Mouse (Mus musculus) megakaryocyte, embryonic 14.5 days (primary cell): ENCODE measurements around the gene Nrm. TPM values are rescaled to one million over a fixed set of nuclear protein-coding genes. Genes with fewer than 3 reads are reported as not detected.
A peak's percentile ranks its signal among the peaks of the same experiment; 100 is the strongest.

Experiments
- H3K27me3 ChIP-seq: replicated peaks from 2 replicates; pipeline ENCODE3; 2012; ENCODE audit warnings: inconsistent platforms
- H3K36me3 ChIP-seq: replicated peaks from 2 replicates; pipeline ENCODE3; 2012; ENCODE audit warnings: low read length, inconsistent platforms, mixed read lengths
- H3K4me1 ChIP-seq: 2 replicates; pipeline ENCODE4 v1.6.1; 2012; ENCODE audit warnings: inconsistent platforms
- H3K4me3 ChIP-seq: replicated peaks from 2 replicates; pipeline ENCODE3; 2012; ENCODE audit warnings: moderate library complexity, mild to moderate bottlenecking, inconsistent platforms
- H3K9me3 ChIP-seq: 2 replicates; pipeline ENCODE4 v1.6.1; 2012; ENCODE audit warnings: inconsistent platforms
- FLI1 ChIP-seq: IDR thresholded peaks from 2 replicates; pipeline ENCODE4 v1.6.1; 2012; ENCODE audit warnings: low read length, inconsistent platforms, mixed read lengths
- GATA1 ChIP-seq: IDR thresholded peaks from 3 replicates; pipeline ENCODE4 v1.6.1; 2012; ENCODE audit warnings: mixed read lengths, low read length, inconsistent platforms, borderline replicate concordance
- polyA plus RNA-seq: library from polyadenylated mRNA; stranded (reverse); fragments of >175 nt; gene quantifications from 2 replicates; pipeline ENCODE4 v1.2.3, GENCODE M21; 2012; ENCODE audit warnings: low replicate concordance; ENCODE audit not compliant: insufficient read depth

The Nrm gene
- polyA plus RNA-seq, 1 experiment = 5.6 TPM

- Histone ChIP-seq H3K4me1 (peaks cover 85% of the 10 kb centered on the region), H3K4me3 (peak overlapping the region; percentile 97), H3K27me3 (peaks cover 19% of the 10 kb centered on the region), H3K9me3 (no peaks in the 10 kb centered on the region), H3K36me3 (peaks cover 5% of the 10 kb centered on the region)
- TF ChIP-seq GATA1 (no peak), FLI1 (no peak)
Measured at GRCm38 (mm10) chr17:35866281-35866831, 5.2 kb downstream of the Nrm start.

DNA sequence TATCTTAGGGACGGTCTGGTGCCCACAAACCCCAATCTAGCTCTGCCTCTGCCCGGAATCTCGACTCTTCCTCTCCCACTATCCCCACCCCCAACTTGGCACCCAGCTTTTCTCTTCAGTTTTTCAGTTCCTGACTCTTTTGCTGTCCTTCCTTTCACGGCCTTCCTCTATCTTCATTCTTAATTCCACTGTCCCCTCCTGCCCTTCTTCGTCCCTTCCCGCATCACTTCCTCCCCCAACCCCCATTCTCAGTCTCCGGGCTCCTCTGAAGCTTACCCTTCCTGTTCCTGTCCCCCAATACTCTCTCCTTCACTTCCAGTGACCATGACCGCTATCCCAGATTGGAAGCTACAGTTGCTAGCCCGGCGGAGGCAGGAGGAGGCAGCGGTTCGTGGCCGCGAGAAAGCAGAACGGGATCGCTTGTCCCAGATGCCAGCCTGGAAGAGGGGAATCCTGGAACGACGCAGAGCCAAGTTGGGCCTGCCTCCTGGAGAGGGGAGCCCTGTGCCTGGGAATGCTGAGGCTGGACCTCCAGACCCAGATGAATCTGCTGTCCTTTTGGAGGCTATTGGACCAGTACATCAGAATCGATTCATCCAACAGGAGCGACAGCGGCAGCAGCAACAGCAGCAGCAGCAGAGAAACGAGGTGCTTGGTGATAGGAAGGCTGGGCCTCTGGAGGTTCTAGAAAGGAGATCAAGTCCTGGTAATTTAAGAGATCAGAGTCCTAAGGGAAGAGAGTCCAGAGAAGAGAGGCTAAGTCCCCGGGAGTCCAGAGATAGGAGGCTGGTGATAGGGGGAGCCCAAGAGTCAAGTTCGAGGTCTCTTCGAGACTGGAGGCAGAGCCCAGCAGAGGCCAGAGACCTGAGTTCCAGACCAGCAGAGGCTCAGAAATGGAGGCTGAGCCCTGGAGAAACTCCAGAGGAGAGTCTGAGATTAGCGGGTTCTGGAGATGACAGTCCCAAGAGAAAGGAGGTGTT lies 6.1 kb downstream of the Nrm start:
- Histone ChIP-seq H3K4me1 (peaks cover 86% of the 10 kb centered on the region), H3K4me3 (peak overlapping the region; percentile 97), H3K27me3 (peaks cover 19% of the 10 kb centered on the region), H3K36me3 (peaks cover 10% of the 10 kb centered on the region), H3K9me3 (no peaks in the 10 kb centered on the region)
- TF ChIP-seq FLI1 (no peak), GATA1 (no peak)

DNA sequence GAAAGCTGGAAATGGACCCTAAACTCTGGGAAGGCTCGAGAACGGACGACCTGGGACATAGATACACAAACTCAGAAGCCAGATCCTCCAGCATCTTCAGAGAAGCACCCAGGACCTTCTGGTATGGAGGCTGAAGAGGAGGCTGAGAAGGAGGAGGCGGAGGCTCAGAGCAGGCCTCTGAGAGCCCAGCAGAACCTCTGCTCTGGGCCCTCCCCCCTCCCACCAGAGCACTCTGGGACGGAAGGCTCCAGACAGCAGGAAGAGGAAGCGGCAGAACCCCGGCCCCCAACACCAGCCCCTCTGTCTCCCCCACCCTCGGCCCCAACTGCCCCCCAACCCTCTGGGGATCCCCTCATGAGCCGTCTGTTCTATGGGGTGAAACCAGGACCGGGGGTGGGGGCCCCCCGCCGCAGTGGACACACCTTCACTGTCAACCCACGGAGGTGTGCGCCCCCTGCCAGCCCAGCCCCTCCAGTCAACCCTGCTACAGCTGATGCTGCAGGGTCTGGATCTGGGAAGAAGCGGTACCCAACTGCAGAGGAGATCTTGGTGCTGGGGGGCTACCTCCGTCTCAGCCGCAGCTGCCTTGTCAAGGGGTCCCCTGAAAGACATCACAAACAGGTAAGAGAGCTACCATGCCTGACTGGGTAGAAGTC lies 7.2 kb downstream of the Nrm start:
- TF ChIP-seq FLI1 (no peak), GATA1 (no peak)
- Histone ChIP-seq H3K4me3 (peak overlapping the region; percentile 97), H3K4me1 (peaks cover 91% of the 10 kb centered on the region), H3K36me3 (peaks cover 20% of the 10 kb centered on the region), H3K9me3 (no peaks in the 10 kb centered on the region), H3K27me3 (peaks cover 14% of the 10 kb centered on the region)

DNA sequence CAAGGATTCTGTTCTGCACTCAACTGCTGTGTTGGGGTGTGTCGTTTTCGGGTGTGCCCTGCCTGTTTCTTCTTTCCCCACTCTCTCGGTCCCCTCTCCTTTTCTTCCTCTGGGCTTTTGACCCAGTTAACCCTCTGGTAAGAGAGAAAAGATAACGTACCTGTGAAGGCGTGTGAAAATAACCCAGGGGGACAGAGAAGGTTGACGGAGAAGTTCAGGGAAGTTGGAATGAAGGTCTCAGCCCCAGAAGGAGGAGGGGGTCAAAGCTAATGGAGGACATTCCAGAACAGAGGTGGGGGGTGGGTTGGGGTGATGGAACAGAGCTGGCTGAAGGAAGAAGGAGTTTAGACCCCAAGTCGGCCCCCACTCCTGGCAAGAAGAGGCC lies 7.8 kb downstream of the Nrm start:
- Histone ChIP-seq H3K4me3 (peak overlapping the region; percentile 97), H3K27me3 (peaks cover 7% of the 10 kb centered on the region), H3K9me3 (no peaks in the 10 kb centered on the region), H3K36me3 (peaks cover 27% of the 10 kb centered on the region), H3K4me1 (peaks cover 93% of the 10 kb centered on the region)
- TF ChIP-seq GATA1 (no peak), FLI1 (no peak)

- peaks cover 32% of the 10 kb centered on the region for H3K36me3 ChIP-seq
- no peak for TF ChIP-seq FLI1
- H3K4me1 ChIP-seq = peaks cover 93% of the 10 kb centered on the region
- H3K27me3 ChIP-seq = peaks cover 2% of the 10 kb centered on the region
- H3K9me3 ChIP-seq = no peaks in the 10 kb centered on the region
- peak overlapping the region; percentile 97 for H3K4me3 ChIP-seq
Measured at GRCm38 (mm10) chr17:35869346-35870067, 8.4 kb downstream of the Nrm start.

DNA sequence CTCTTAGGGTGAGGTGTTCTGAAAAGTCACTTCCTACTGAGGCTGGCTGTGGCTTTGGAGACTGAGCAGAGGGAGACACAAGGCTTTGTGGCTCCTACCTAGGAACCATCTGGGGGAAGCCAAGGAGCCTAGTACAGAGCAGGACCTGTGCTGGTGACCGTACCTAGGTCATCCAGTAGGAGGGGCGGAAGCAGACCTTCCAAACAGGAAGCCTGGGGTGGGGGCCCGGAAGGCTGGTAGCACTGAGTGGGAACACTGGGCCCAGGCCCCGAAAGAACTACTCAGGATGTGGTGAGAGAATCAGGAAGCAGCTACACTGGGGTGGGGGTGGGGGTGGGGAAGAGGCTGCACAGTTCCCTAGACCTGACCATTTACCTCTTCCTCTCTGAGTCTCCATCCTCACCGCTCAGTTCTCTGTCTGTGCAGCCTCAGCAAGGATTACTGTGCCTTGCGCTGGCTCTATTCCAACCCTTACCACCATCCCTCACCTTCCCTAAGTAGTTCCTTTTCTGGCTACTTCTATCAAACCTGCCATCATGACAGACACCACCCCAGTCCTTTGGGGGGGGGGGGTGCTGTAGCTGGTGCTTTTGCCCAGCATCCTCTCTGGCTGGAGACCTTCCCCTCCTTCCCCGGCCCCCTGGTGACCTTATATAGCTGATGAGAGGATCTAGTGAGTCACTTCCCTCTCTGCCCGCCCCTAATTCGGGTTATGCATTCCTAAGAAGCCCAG lies 9.2 kb downstream of the Nrm start:
- Histone ChIP-seq H3K4me1 (peaks cover 90% of the 10 kb centered on the region), H3K9me3 (no peaks in the 10 kb centered on the region), H3K36me3 (peaks cover 40% of the 10 kb centered on the region), H3K4me3 (peak overlapping the region; percentile 97), H3K27me3 (no peaks in the 10 kb centered on the region)
- TF ChIP-seq GATA1 (no peak), FLI1 (peak; percentile 80; the same call in 1 of the 2 replicates)

GRCm38 (mm10) chr17:35870884-35871696 lies 10.0 kb downstream of the Nrm start:
- Histone ChIP-seq H3K4me3 (peak overlapping the region; percentile 97), H3K27me3 (no peaks in the 10 kb centered on the region), H3K36me3 (peaks cover 46% of the 10 kb centered on the region), H3K4me1 (peaks cover 82% of the 10 kb centered on the region), H3K9me3 (no peaks in the 10 kb centered on the region)
- TF ChIP-seq FLI1 (no peak), GATA1 (no peak)

DNA sequence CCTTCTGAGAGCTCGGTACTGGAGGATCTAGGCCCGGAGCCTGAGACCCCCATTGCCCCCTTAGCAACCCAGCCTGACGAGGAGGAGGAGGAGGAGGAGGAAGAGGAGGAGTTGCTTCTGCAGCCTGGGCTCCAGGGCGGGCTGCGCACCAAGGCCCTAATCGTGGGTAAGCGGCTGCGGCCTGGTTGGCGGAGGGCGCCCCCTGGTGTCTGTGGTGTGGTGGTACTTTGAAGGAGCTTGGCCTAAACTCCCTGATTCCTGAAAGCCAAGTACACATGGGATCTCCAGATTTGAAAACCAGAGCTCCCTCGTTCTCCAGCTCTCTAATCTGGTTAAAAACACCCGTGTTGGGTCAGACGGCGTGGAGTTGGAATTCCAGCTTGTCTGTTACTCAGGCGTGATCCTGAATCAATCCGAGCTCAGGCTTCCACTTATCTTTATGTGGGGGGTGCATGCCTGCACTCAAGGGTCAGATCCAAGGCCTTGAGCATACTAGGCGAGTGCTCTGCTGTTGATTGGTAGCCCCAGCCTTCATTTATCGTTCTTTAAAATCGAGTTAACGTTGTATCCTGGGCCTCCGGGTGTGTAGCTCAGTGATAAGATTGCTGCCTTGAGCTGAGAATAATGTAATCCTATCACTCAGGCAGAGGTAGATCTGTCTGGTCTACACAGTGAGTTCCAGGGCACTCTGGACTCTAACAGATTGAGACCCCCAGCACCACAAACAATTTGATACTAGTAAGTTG lies 12.8 kb downstream of the Nrm start:
- H3K4me3 ChIP-seq = peak overlapping the region; percentile 86
- H3K4me1 ChIP-seq = peaks cover 58% of the 10 kb centered on the region

More for the DNA sequence above, 12.8 kb downstream of the Nrm start:
- peaks cover 56% of the 10 kb centered on the region for H3K36me3 ChIP-seq
- H3K27me3 ChIP-seq = no peaks in the 10 kb centered on the region
- TF ChIP-seq GATA1 = no peak
- TF ChIP-seq FLI1 = no peak
- H3K9me3 ChIP-seq = no peaks in the 10 kb centered on the region
